Mouse (Mus musculus) forebrain, embryonic 11.5 days (tissue): ENCODE measurements around the gene Pcgf6. TPM values are rescaled to one million over a fixed set of nuclear protein-coding genes. Genes with fewer than 3 reads are reported as not detected.

Experiments
- ATAC-seq: fragments of 200-750 bp; cut with Nextera tagmentation; replicated peaks from 2 replicates; pipeline ENCODE4 v1.8.0; 2017; ENCODE audit warnings: moderate TSS enrichment; ENCODE audit not compliant: low FRiP score
- DNase-seq: peaks from one replicate; pipeline ENCODE4 v3.0.0-alpha.2; 2017; ENCODE audit warnings: low spot score
- H3K27ac ChIP-seq: fragments of 300-500 bp; sonication (generic); 2 replicates; pipeline ENCODE4 v1.5.1; 2014; ENCODE audit warnings: low read depth, low read length
- H3K27me3 ChIP-seq: fragments of 300-500 bp; sonication (generic); 2 replicates; pipeline ENCODE4 v1.6.1; 2014; ENCODE audit warnings: mild to moderate bottlenecking, low read length, mixed read lengths; ENCODE audit not compliant: control insufficient read depth, insufficient read depth
- H3K36me3 ChIP-seq: fragments of 300-500 bp; sonication (generic); 2 replicates; pipeline ENCODE4 v1.6.1; 2014; ENCODE audit warnings: mild to moderate bottlenecking, low read length, moderate library complexity, mixed read lengths; ENCODE audit not compliant: control insufficient read depth, insufficient read depth
- H3K4me1 ChIP-seq: fragments of 300-500 bp; sonication (generic); replicated peaks from 2 replicates; pipeline ENCODE4 v1.6.1; 2014; ENCODE audit warnings: low read length, mixed read lengths; ENCODE audit not compliant: control insufficient read depth, insufficient read depth
- H3K4me2 ChIP-seq: fragments of 300-500 bp; sonication (generic); 2 replicates; pipeline ENCODE4 v1.6.1; 2014; ENCODE audit warnings: low read depth, mild to moderate bottlenecking, low read length, moderate library complexity, mixed read lengths; ENCODE audit not compliant: severe bottlenecking
- H3K4me3 ChIP-seq: fragments of 300-500 bp; sonication (generic); 2 replicates; pipeline ENCODE4 v1.5.1; 2014; ENCODE audit warnings: low read depth, low read length
- H3K9ac ChIP-seq: fragments of 300-500 bp; sonication (generic); 2 replicates; pipeline ENCODE4 v1.6.1; 2014; ENCODE audit warnings: low read length
- H3K9me3 ChIP-seq: fragments of 300-500 bp; sonication (generic); 2 replicates; pipeline ENCODE4 v1.6.1; 2016; ENCODE audit warnings: low read length, mixed read lengths; ENCODE audit not compliant: control insufficient read depth
- WGBS: fragments of 180-500 bp; shearing (Covaris S2); extraction: QIAGEN DNeasy Blood & Tissue Kit; methylation state at CpG from one replicate; pipeline ENCODE4 v1.1.7; 2014; 5-methylcytosine and 5-hydroxymethylcytosine counted together
- polyA plus RNA-seq: library from polyadenylated mRNA; unstranded; fragments of >200 nt; fragmentation: Nextera tagmentation; extraction: Ambion mirVana; gene quantifications from 2 replicates; pipeline ENCODE4 v1.2.1, GENCODE M21; 2014

Pcgf6 gene
- polyA plus RNA-seq, 1 experiment from 2014 or later = 37.3 TPM

DNA sequence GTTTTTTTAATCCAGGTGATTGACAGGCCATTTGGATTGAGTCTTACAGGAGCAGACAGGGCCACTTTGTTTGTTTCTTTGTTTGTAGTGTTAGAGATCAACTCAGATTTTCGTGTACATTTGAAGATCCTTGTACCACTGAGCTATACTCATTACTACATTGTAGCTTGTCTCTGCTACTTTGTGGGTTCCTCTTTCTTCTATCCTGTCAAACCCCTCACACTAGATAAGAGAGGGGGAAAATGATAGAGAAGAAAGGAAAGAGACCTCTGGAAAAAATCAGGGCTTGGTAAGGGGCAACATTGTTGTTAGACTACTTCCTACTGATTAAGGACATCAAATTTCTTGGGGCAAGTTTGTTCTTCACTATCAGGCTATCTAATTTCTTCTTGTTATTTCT lies 7.0 kb upstream of the Pcgf6 start:
- no peak overlapping the region for H3K27ac ChIP-seq
- H3K36me3 ChIP-seq = no peaks in the 10 kb centered on the region
- no peaks in the 10 kb centered on the region for H3K9me3 ChIP-seq
- H3K27me3 ChIP-seq = no peaks in the 10 kb centered on the region
- H3K4me1 ChIP-seq = no peaks in the 10 kb centered on the region
- ATAC-seq = no peak
- H3K4me3 ChIP-seq = no peak overlapping the region
- 69% methylated on average over 1 of the region's 1 CpGs for WGBS
- H3K4me2 ChIP-seq = no peak overlapping the region
- no peak overlapping the region for H3K9ac ChIP-seq
- DNase-seq = no peak

DNA sequence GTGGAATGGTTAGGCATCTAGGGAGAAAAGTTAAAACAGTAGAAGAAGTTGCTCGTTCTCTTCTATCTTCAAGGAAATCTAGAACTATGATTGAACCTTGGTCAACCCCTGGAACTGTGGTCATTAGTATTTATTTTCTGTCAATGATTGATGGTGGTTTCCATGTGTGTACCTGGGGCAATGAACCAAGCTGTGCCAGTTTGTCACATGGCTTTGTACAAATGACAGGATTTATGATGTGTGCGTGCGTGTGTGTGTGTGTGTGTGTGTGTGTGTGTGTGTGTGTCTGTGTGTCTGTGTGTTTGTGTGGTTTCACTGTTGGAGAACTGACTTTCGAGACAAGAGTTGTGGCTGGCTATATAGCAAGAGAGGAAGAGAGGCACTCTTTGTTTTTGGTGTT lies 2.8 kb upstream of the Pcgf6 start:
- H3K36me3 ChIP-seq = no peaks in the 10 kb centered on the region
- H3K27me3 ChIP-seq = no peaks in the 10 kb centered on the region
- no peak overlapping the region for H3K27ac ChIP-seq
- DNase-seq (no peak), ATAC-seq (no peak)
- WGBS = 85% methylated on average over 4 of the region's 4 CpGs
- no peak overlapping the region for H3K9ac ChIP-seq
- H3K4me3 ChIP-seq = no peak overlapping the region
- no peak overlapping the region for H3K4me2 ChIP-seq
- no peaks in the 10 kb centered on the region for H3K9me3 ChIP-seq
- peaks cover 8% of the 10 kb centered on the region; the same call in 1 of the 2 replicates for H3K4me1 ChIP-seq

DNA sequence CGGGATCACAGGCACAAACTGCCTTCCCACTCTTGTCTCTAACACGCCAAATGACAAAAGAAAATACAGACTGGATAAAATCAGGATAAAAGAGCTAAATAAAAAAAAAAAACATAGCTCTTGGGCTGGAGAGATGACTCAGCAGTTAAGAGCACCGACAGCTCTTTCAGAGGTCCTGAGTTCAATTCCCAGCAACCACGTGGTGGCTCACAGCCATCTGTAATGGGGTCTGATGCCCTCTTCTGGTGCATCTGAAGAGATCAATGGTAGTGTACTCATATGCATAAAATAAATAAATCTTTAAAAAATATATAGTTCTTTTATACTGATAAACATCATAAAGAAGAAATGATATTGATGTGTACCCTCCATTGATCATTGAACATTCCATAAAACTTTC lies 2.2 kb upstream of the Pcgf6 start:
- Histone ChIP-seq H3K4me2 (no peak overlapping the region), H3K27me3 (no peaks in the 10 kb centered on the region), H3K4me1 (peaks cover 8% of the 10 kb centered on the region; the same call in 1 of the 2 replicates), H3K4me3 (no peak overlapping the region), H3K9ac (no peak overlapping the region), H3K27ac (no peak overlapping the region), H3K9me3 (no peaks in the 10 kb centered on the region), H3K36me3 (no peaks in the 10 kb centered on the region)
- DNase-seq (no peak), ATAC-seq (no peak)
- WGBS = 87% methylated on average over 4 of the region's 4 CpGs

DNA sequence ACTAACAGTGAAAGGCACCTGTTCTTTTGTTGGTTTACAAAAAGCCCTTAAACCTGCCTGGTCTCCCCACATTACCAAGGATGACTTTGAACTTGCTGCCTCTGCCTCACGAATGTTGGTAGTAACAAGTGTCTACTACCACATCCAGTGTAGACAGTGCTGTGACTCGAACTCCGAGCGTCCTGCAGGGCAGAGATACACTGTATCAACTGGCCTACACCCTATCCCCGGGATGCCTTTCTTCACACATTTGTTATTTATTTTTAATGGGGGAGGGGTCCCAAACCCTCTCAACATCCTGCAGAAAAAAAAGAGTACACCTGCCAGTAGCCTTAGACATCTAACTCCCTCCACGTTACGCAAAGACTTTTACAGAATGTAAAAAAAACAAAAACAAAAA lies 866 bp downstream of the Pcgf6 start:
- 8% methylated on average over 7 of the region's 7 CpGs for WGBS
- peak overlapping the region; percentile 90 for H3K27ac ChIP-seq
- H3K4me3 ChIP-seq = peak overlapping the region; percentile 72
- peak; percentile 52; the same call in 1 of the 2 replicates for ATAC-seq
- DNase-seq = no peak
- peak overlapping the region; percentile 84 for H3K9ac ChIP-seq
- H3K9me3 ChIP-seq = no peaks in the 10 kb centered on the region
- H3K4me1 ChIP-seq = peaks cover 8% of the 10 kb centered on the region; the same call in 1 of the 2 replicates
- H3K27me3 ChIP-seq = no peaks in the 10 kb centered on the region
- peaks cover 4% of the 10 kb centered on the region; the same call in 1 of the 2 replicates for H3K36me3 ChIP-seq
- H3K4me2 ChIP-seq = peak overlapping the region; percentile 72

DNA sequence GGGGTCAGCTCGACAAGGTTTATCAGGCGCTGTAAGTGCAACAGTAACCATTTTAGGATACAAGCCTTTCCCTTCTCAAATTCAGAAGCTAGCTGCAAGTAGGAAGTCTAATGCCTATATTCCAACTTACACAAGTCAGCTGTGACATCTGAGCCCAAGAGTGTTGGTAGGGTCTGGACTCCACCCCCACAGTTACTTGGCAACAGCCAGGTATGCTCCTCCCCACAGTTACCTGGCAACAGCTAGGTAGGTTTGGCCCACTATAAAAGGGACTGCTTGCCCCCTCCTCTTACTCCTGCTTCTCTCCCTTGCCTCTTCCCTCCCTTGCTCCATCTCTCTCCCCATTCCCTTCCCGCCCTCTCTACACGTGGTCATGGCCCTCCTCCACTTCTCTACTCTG lies 1.6 kb downstream of the Pcgf6 start:
- Histone ChIP-seq H3K27ac (no peak overlapping the region), H3K36me3 (peaks cover 4% of the 10 kb centered on the region; the same call in 1 of the 2 replicates), H3K4me1 (peaks cover 8% of the 10 kb centered on the region; the same call in 1 of the 2 replicates), H3K9ac (no peak overlapping the region), H3K9me3 (no peaks in the 10 kb centered on the region), H3K27me3 (no peaks in the 10 kb centered on the region), H3K4me3 (peak overlapping the region; percentile 72; the same call in 1 of the 2 replicates), H3K4me2 (peak overlapping the region; percentile 72)
- DNase-seq (no peak), ATAC-seq (no peak)
- 73% methylated on average over 4 of the region's 4 CpGs for WGBS

DNA sequence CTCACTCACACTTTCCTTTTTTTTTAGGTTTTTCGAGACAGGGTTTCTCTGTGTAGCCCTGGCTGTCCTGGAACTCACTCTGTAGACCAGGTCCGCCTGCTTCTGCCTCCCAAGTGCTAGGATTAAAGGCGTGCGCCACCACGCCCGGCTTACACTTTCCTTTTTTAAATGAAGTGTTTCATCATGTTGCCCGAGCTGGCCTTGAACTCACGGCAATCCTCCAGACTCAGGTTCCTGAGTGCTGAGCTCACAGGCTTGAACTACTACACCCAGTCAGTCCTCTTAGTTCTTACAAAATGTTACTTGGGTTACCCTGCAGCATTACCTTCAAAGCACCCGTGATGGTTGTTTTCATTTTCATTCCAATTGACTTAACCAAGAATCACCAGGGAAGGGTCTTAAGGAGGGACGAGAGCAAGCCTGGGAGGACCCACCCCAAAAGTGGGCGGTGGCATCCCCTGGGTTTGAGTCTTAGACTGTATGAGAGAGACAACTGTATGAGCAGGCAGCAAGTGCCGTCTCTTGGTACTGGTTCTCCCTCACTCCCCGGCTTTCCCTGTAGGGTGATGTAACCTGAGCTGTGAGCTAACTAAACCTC lies 3.4 kb downstream of the Pcgf6 start:
- WGBS = 84% methylated on average over 13 of the region's 13 CpGs
- Histone ChIP-seq H3K4me1 (peaks cover 8% of the 10 kb centered on the region; the same call in 1 of the 2 replicates), H3K9me3 (no peaks in the 10 kb centered on the region), H3K27ac (no peak overlapping the region), H3K9ac (no peak overlapping the region), H3K4me2 (no peak overlapping the region), H3K4me3 (no peak overlapping the region), H3K27me3 (no peaks in the 10 kb centered on the region), H3K36me3 (peaks cover 4% of the 10 kb centered on the region; the same call in 1 of the 2 replicates)
- DNase-seq = no peak
- no peak for ATAC-seq

DNA sequence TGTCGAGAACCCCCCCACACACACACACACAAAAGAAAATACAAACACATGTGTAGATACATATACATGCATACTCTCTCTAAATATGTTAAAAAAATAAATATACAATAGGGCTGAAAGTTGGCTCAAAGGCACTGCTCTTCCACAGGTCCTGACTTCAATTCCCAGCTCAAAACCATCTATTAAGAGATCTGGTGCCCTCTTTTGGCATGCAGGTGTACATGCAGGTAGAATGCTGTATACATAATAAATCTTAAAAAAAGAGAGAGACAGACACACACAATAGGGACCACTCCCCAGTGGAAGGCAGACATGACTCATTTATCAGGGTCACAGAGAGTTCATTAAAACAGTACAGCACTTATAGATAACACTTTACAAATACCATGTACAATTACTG lies 4.4 kb downstream of the Pcgf6 start:
- H3K9me3 ChIP-seq = no peaks in the 10 kb centered on the region
- peaks cover 4% of the 10 kb centered on the region; the same call in 1 of the 2 replicates for H3K36me3 ChIP-seq
- H3K4me2 ChIP-seq = no peak overlapping the region
- no peaks in the 10 kb centered on the region for H3K27me3 ChIP-seq
- 100% methylated on average over 1 of the region's 1 CpGs for WGBS
- H3K27ac ChIP-seq = no peak overlapping the region
- H3K4me3 ChIP-seq = no peak overlapping the region
- ATAC-seq (no peak), DNase-seq (no peak)
- peaks cover 8% of the 10 kb centered on the region; the same call in 1 of the 2 replicates for H3K4me1 ChIP-seq
- no peak overlapping the region for H3K9ac ChIP-seq

DNA sequence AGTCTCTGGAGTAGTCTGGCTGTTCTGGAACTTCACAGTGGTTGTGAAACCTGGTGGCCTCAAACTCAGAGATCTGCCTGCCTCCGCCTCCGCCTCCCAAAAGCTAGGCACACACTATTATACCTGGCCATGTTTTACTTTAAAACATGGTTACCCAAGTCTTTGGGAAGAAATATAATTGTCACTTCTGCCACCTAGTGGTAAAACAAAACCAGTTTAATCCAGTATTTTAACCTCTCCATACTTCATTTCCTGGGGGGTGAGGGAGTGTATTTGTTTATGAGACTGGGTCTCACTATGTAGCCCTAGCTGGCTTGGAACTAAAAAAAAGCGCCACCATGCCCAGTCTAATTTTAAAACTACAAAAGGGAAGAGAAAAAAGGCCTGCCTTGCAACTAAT lies 7.1 kb downstream of the Pcgf6 start:
- WGBS = 86% methylated on average over 3 of the region's 3 CpGs
- no peak overlapping the region for H3K27ac ChIP-seq
- H3K27me3 ChIP-seq = no peaks in the 10 kb centered on the region
- no peak overlapping the region for H3K4me3 ChIP-seq
- ATAC-seq = no peak
- DNase-seq = no peak
- H3K36me3 ChIP-seq = peaks cover 4% of the 10 kb centered on the region; the same call in 1 of the 2 replicates
- no peaks in the 10 kb centered on the region for H3K4me1 ChIP-seq
- H3K9ac ChIP-seq = no peak overlapping the region
- no peaks in the 10 kb centered on the region for H3K9me3 ChIP-seq
- no peak overlapping the region for H3K4me2 ChIP-seq
